9 mouse cellular contexts compared by ENCODE assay signal in the genomic region with DNA sequence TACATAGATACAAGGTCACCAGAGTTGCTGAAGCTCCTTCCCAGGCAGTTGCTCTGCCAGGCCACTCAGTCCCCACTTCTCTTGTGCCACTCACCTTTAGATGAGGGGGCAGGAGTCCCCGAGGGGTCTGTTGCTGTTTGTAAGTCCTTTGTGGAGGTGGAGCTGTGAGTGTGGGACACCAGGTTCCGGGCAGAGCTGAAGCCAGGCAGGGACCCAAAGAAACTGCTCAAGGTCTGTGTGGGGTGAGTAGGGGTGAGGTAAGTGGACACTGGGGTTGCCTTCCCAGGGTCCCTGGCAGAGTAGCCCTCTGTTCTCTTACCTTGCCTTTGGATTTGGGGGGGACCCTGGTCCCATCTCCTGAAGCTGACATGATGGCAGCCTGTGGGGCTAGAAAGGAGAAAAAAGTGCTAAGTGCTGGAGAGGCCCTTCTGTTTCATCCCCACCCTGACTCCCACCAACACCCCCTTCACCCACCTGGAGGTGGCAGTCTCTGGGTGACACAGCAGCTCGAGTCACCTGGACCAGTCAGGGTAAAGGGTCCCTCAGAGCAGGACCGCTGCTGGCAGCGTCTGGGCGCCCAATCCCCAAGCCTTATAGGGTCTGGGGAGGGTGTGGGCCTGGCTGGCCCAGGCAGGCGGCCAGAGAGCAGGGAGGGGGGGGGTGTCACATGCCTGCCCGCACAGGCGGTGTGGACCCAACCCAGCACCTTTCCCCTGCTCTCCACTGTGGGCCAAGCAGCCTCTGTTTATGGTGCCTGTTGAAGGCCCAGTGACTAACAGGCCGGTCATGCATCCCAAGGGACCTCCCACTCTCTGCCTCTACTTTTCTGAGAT. TPM values are rescaled to one million over a fixed set of nuclear protein-coding genes. Genes with fewer than 3 reads are reported as not detected.
A peak's percentile ranks its signal among the peaks of the same experiment; 100 is the strongest.
DNase-seq lines count a peak whose midpoint lies in the region; ATAC-seq and TF ChIP-seq lines count a peak whose summit lies in the region.
"Had no signal": no experiment of that assay in that cellular context is flagged by ENCODE, and none has a peak within 500 bp of the region (broad histone marks: within the 10 kb centered on the region; RNA-seq: fewer than 3 reads in every experiment).

Plin4 (minus strand) TSS at position 585 of the 833 bp plus-strand sequence.

- H3K4me1 ChIP-seq in cerebellum, adult 2 months (ENCODE audit: control insufficient read depth, insufficient read depth, low read length), result no peaks in the 10 kb centered on the region
- H3K4me1 ChIP-seq in thymus, adult 2 months (replicated peaks; ENCODE audit: control insufficient read depth, insufficient read depth, low read length), result no peaks in the 10 kb centered on the region
- 0 out of 2 replicates have a peak, but pooled peaks cover 3% of the 10 kb centered on the region for H3K4me1 ChIP-seq in heart, embryonic 11.5 days (ENCODE audit: control insufficient read depth, insufficient read depth, low read length)

- TF ChIP-seq CTCF in cerebellum, adult 2 months (IDR thresholded peaks at IDR 0.05; ENCODE audit: borderline replicate concordance, insufficient read depth, low read depth, low read length), result no peak
- TF ChIP-seq CTCF in thymus, adult 2 months (IDR thresholded peaks at IDR 0.05; ENCODE audit: borderline replicate concordance, control insufficient read depth, extremely low read depth, insufficient read depth, low read length, poor library complexity), result no peak

- H3K4me2 ChIP-seq in heart, embryonic 11.5 days, result no peak within 1 kb of the TSS

- H3K4me3 ChIP-seq in cerebellum, adult 2 months (replicated peaks; ENCODE audit: insufficient read depth, low read depth, low read length), result no peak within 1 kb of the TSS
- H3K4me3 ChIP-seq in thymus, adult 2 months (ENCODE audit: control insufficient read depth, insufficient read depth, low read length), result no peak within 1 kb of the TSS
- no peak within 1 kb of the TSS for H3K4me3 ChIP-seq in heart, embryonic 11.5 days (ENCODE audit: low read depth, low read length)

- H3K27ac ChIP-seq in cerebellum, adult 2 months (ENCODE audit: insufficient read depth, low read length), result peak within 1 kb of the TSS; percentile 73
- H3K27ac ChIP-seq in thymus, adult 2 months (ENCODE audit: control insufficient read depth, insufficient read depth, low read length), result no peak within 1 kb of the TSS
- no peak within 1 kb of the TSS for H3K27ac ChIP-seq in heart, embryonic 11.5 days (ENCODE audit: low read depth, low read length)

- no peak within 1 kb of the TSS for H3K9ac ChIP-seq in heart, embryonic 11.5 days (ENCODE audit: low read depth, low read length)

- WGBS in cerebellum, adult 2 months, result 50% methylated on average over 10 of the region's 10 CpGs
- WGBS in thymus, adult 2 months, result 91% methylated on average over 10 of the region's 10 CpGs
- WGBS in heart, embryonic 11.5 days (ENCODE audit: insufficient replicate concordance), result 55% methylated on average over 10 of the region's 10 CpGs

- no peaks in the 10 kb centered on the region for H3K27me3 ChIP-seq in cerebellum, adult 2 months (ENCODE audit: control insufficient read depth, insufficient read depth, low read length)
- H3K27me3 ChIP-seq in thymus, adult 2 months (ENCODE audit: control insufficient read depth, insufficient read depth, low read length), result no peaks in the 10 kb centered on the region
- no peaks in the 10 kb centered on the region for H3K27me3 ChIP-seq in heart, embryonic 11.5 days (ENCODE audit: control insufficient read depth, insufficient read depth, low read length)

- TF ChIP-seq POLR2A in cerebellum, adult 2 months (IDR thresholded peaks at IDR 0.05; ENCODE audit: borderline replicate concordance, insufficient read depth, low read length), result no peak
- TF ChIP-seq POLR2A in thymus, adult 2 months (IDR thresholded peaks at IDR 0.05; ENCODE audit: control insufficient read depth, extremely low read depth, insufficient read depth, low read length, poor library complexity), result no peak

- H3K36me3 ChIP-seq in thymus, adult 2 months (ENCODE audit: control insufficient read depth, insufficient read depth, low read length), result no peaks in the 10 kb centered on the region
- no peaks in the 10 kb centered on the region; the same call in none of the 2 replicates for H3K36me3 ChIP-seq in heart, embryonic 11.5 days (ENCODE audit: control insufficient read depth, insufficient read depth, low read length)

- ATAC-seq in heart, embryonic 11.5 days (replicated peaks; ENCODE audit: insufficient number of reproducible peaks, low FRiP score, low TSS enrichment), result 0 out of 2 replicates have a peak, but pooled peaks have one; percentile 15

- H3K9me3 ChIP-seq in heart, embryonic 11.5 days (replicated peaks; ENCODE audit: control insufficient read depth, low read length), result no peaks in the 10 kb centered on the region

- no peak for DNase-seq in cerebellum, adult 2 months
- DNase-seq in cerebellum, adult 9-11 months, result no peak
- DNase-seq in thymus, adult 2 months, result no peak
- no peak for DNase-seq in thymus, adult 18-20 months
- DNase-seq in urinary bladder, postnatal 25 days (ENCODE audit: low spot score), result peak; percentile 40
- no peak for DNase-seq in embryo, embryonic 9.5 days (ENCODE audit: extremely low spot score)
- no peak for DNase-seq in neural tube, embryonic 10.5 days (ENCODE audit: extremely low spot score, low spot score)
- DNase-seq: kidney, postnatal 14 days had no signal

RNA-seq across cellular contexts. Expression of gene Plin4, which starts in this region (rescaled TPM):
- 1.1 and 1.7 TPM in 2 replicates for polyA plus RNA-seq in cerebellum, adult 2 months (2012; rRNA removed)
- polyA plus RNA-seq in thymus, adult 2 months (2012; rRNA removed), result 16.7 and 29.0 TPM in 2 replicates
- polyA plus RNA-seq in heart, embryonic 11.5 days (2014; fragmentation: Nextera tagmentation; extraction: Ambion mirVana), result 0.10 and 0.11 TPM in 2 replicates

Comparison
In these comparisons a context has a peak if more than half of its experiments do, and no peak if none do; other contexts are left out.
1. Peak in ATAC-seq in heart, embryonic 11.5 days; RNA of the gene not detected or under 1 TPM.